Mouse (Mus musculus): ENCODE data around the gene Fbxo40.

Fbxo40 gene

GRCm38 (mm10) chr16:36947646-36948197 lies 42.5 kb downstream of the Fbxo40 start:
- CTCF ChIA-PET: interaction anchor here (0.6 kb wide), 2 partner anchors 52 to 950 kb away, joined by 3 read pairs; no protein-coding TSS in a partner anchor

GRCm38 (mm10) chr16:36946459-36947159 lies 43.7 kb downstream of the Fbxo40 start:
- CTCF ChIA-PET: no interaction called here

- CTCF ChIA-PET: no interaction called here
Measured at GRCm38 (mm10) chr16:36944895-36945424, 45.3 kb downstream of the Fbxo40 start.

- CTCF ChIA-PET: interaction anchor here (1.0 kb wide), 1 partner anchor 9 kb away, joined by 3 read pairs; the partner anchor contains the start of gene Hcls1
Measured at GRCm38 (mm10) chr16:36943591-36943990, 46.7 kb downstream of the Fbxo40 start.

- CTCF ChIA-PET: no interaction called here
Measured at GRCm38 (mm10) chr16:36941895-36942294, 48.4 kb downstream of the Fbxo40 start.

GRCm38 (mm10) chr16:36941137-36941727 lies 49.0 kb downstream of the Fbxo40 start:
- CTCF ChIA-PET: no interaction called here

- CTCF ChIA-PET: no interaction called here
Measured at GRCm38 (mm10) chr16:36935814-36936213, 54.5 kb downstream of the Fbxo40 start.

- CTCF ChIA-PET: interaction anchor here (0.8 to 1.1 kb wide), 2 partner anchors 9 to 77 kb away, joined by 3 read pairs; no protein-coding TSS in a partner anchor
Measured at GRCm38 (mm10) chr16:36934841-36935620, 55.2 kb downstream of the Fbxo40 start, which contains the start of gene Hcls1. Gene Hcls1, plus strand, starts transcription at chr16:36934983.

- CTCF ChIA-PET: interaction anchor here (0.7 to 1.1 kb wide), 4 partner anchors 10 to 1555 kb away, joined by 3 to 4 read pairs (median 4); no protein-coding TSS in a partner anchor
Measured at GRCm38 (mm10) chr16:36934131-36934840, 56.0 kb downstream of the Fbxo40 start.

GRCm38 (mm10) chr16:36932546-36932945 lies 57.7 kb downstream of the Fbxo40 start:
- CTCF ChIA-PET: no interaction called here

- CTCF ChIA-PET: interaction anchor here (1.1 kb wide), 1 partner anchor 12 kb away, joined by 3 read pairs; no protein-coding TSS in a partner anchor
Measured at GRCm38 (mm10) chr16:36931976-36932375, 58.3 kb downstream of the Fbxo40 start.

GRCm38 (mm10) chr16:36931381-36931780 lies 58.9 kb downstream of the Fbxo40 start:
- CTCF ChIA-PET: interaction anchor here (1.1 kb wide), 1 partner anchor 13 kb away, joined by 3 read pairs; no protein-coding TSS in a partner anchor

- CTCF ChIA-PET: interaction anchor here (0.6 kb wide), 1 partner anchor 56 kb away, joined by 5 read pairs; no protein-coding TSS in a partner anchor
Measured at GRCm38 (mm10) chr16:36930231-36931136, 59.8 kb downstream of the Fbxo40 start.

- CTCF ChIA-PET: no interaction called here
Measured at GRCm38 (mm10) chr16:36929216-36929615, 61.1 kb downstream of the Fbxo40 start.

GRCm38 (mm10) chr16:36928106-36928500 lies 62.2 kb downstream of the Fbxo40 start:
- CTCF ChIA-PET: interaction anchor here (0.5 kb wide), 1 partner anchor 52 kb away, joined by 3 read pairs; no protein-coding TSS in a partner anchor

- CTCF ChIA-PET: no interaction called here
Measured at GRCm38 (mm10) chr16:36927495-36928105, 62.7 kb downstream of the Fbxo40 start.

- CTCF ChIA-PET: no interaction called here
Measured at GRCm38 (mm10) chr16:36926514-36927447, 63.5 kb downstream of the Fbxo40 start.

GRCm38 (mm10) chr16:36925797-36926196 lies 64.5 kb downstream of the Fbxo40 start:
- CTCF ChIA-PET: interaction anchor here (0.5 to 1.1 kb wide), 2 partner anchors 9 to 75 kb away, joined by 5 to 6 read pairs; no protein-coding TSS in a partner anchor
